Mouse (Mus musculus): Measurements from ENCODE around the gene Dhps. TPM values are rescaled to one million over a fixed set of nuclear protein-coding genes. Genes with fewer than 3 reads are reported as not detected.

Dhps gene
- total RNA-seq, 1 experiment from 2014 or later, result 50.0 TPM

Other genes starting within 250 kb of the Dhps start
- gene Dand5, start 248.9 kb upstream of the Dhps start, total RNA-seq (2017), result 3.6 to 4.0 TPM (median 3.8 TPM) in 3 replicates
- 10.0 to 12.8 TPM (median 11.2 TPM) in 3 replicates for gene Gadd45gip1, start 240.2 kb upstream of the Dhps start, total RNA-seq (2017)
- 31.6 to 37.2 TPM (median 34.2 TPM) in 3 replicates for gene Rad23a, start 231.1 kb upstream of the Dhps start, total RNA-seq (2017)
- gene Calr, start 224.8 kb upstream of the Dhps start, total RNA-seq (2017), result 1,036 to 1,300 TPM (median 1,079 TPM) in 3 replicates
- 32.5 to 56.1 TPM (median 35.3 TPM) in 3 replicates for gene Farsa, start 214.8 kb upstream of the Dhps start, total RNA-seq (2017)
- 2.9 to 13.7 TPM (median 7.4 TPM) in 3 replicates for gene Syce2, start 199.6 kb upstream of the Dhps start, total RNA-seq (2017)
- gene Gcdh, start 177.8 kb upstream of the Dhps start, total RNA-seq (2017), result 16.8 to 25.3 TPM (median 18.7 TPM) in 3 replicates
- gene Klf1, start 169.8 kb upstream of the Dhps start, total RNA-seq (2017), result not detected in 3 replicates
- gene Dnase2a, start 163.2 kb upstream of the Dhps start, total RNA-seq (2017), result 24.4 to 37.4 TPM (median 29.6 TPM) in 3 replicates
- 0.11 TPM in 1 of 3 replicates, not detected in the others for gene Mast1, start 134.4 kb upstream of the Dhps start, total RNA-seq (2017)
- gene Rtbdn, start 124.8 kb upstream of the Dhps start, total RNA-seq (2017), result not detected in 3 replicates
- gene Gm49661, start 102.3 kb upstream of the Dhps start, total RNA-seq (2017), result not detected in 3 replicates
- gene Prdx2, start 102.2 kb upstream of the Dhps start, total RNA-seq (2017), result 153 to 207 TPM (median 196 TPM) in 3 replicates
- gene Rnaseh2a, start 102.0 kb upstream of the Dhps start, total RNA-seq (2017), result 43.9 to 58.8 TPM (median 58.1 TPM) in 3 replicates
- gene Junb, start 93.0 kb upstream of the Dhps start, total RNA-seq (2017), result 405 to 735 TPM (median 444 TPM) in 3 replicates
- 4.2 to 8.7 TPM (median 4.5 TPM) in 3 replicates for gene Hook2, start 81.2 kb upstream of the Dhps start, total RNA-seq (2017)
- gene Best2, start 57.2 kb upstream of the Dhps start, total RNA-seq (2017), result not detected in 3 replicates
- gene Asna1, start 46.5 kb upstream of the Dhps start, total RNA-seq (2017), result 24.0 to 47.3 TPM (median 36.2 TPM) in 3 replicates
- 260 to 294 TPM (median 276 TPM) in 3 replicates for gene Trir, start 44.9 kb upstream of the Dhps start, total RNA-seq (2017)
- gene Tnpo2, start 34.8 kb upstream of the Dhps start, total RNA-seq (2017), result 12.0 to 27.9 TPM (median 18.3 TPM) in 3 replicates
- 2.6 to 3.6 TPM (median 3.0 TPM) in 3 replicates for gene Fbxw9, start 11.7 kb upstream of the Dhps start, total RNA-seq (2017)
- not detected in 3 replicates for gene Gm5741, start 3.8 kb upstream of the Dhps start, total RNA-seq (2017)
- 22.4 to 29.9 TPM (median 24.3 TPM) in 3 replicates for gene Wdr83os, start 9.0 kb downstream of the Dhps start, total RNA-seq (2017)
- 8.9 to 13.6 TPM (median 13.4 TPM) in 3 replicates for gene Wdr83, start 9.5 kb downstream of the Dhps start, total RNA-seq (2017)
- gene Man2b1, start 11.5 kb downstream of the Dhps start, total RNA-seq (2017), result 116 to 188 TPM (median 183 TPM) in 3 replicates
- not detected in 3 replicates for gene Zfp791, start 51.3 kb downstream of the Dhps start, total RNA-seq (2017)
- not detected in 3 replicates for gene Cks1brt, start 80.2 kb downstream of the Dhps start, total RNA-seq (2017)
- not detected in 3 replicates for gene Olfr371, start 154.2 kb downstream of the Dhps start, total RNA-seq (2017)
- gene Orc6, start 227.9 kb downstream of the Dhps start, total RNA-seq (2017), result 31.5 to 60.2 TPM (median 50.3 TPM) in 3 replicates
- gene Vps35, start 228.0 kb downstream of the Dhps start, total RNA-seq (2017), result 111 to 131 TPM (median 112 TPM) in 3 replicates